Mouse (Mus musculus) heart, embryonic 14.5 days (tissue): ENCODE data around the gene Htra2. TPM values are rescaled to one million over a fixed set of nuclear protein-coding genes. Genes with fewer than 3 reads are reported as not detected.

ENCODE experiments used
- ATAC-seq: fragments of 200-750 bp; cut with Nextera tagmentation; 2 replicates; pipeline ENCODE4 v1.8.0; 2017; ENCODE audit warnings: low read depth, moderate TSS enrichment; ENCODE audit not compliant: insufficient number of reproducible peaks, insufficient read depth, low FRiP score
- H3K27ac ChIP-seq, 2 experiments: fragments of 200-500 bp in 1 of 2; fragments of 300-500 bp in 1 of 2; sonication (generic) in 1 of 2; replicated peaks in 1 of 2; 2 replicates each; pipeline ENCODE4 v1.5.1; 2012 to 2014; ENCODE audit warnings: low read depth in 2 of 2, low read length in 2 of 2, control low read depth in 1 of 2, mild to moderate bottlenecking in 1 of 2, mixed read lengths in 1 of 2; ENCODE audit not compliant: control insufficient read depth in 1 of 2, insufficient read depth in 1 of 2
- H3K27me3 ChIP-seq: fragments of 300-500 bp; sonication (generic); 2 replicates; pipeline ENCODE4 v1.6.1; 2014; ENCODE audit warnings: mild to moderate bottlenecking, low read length, control low read depth; ENCODE audit not compliant: control insufficient read depth, insufficient read depth
- H3K36me3 ChIP-seq: fragments of 300-500 bp; sonication (generic); 2 replicates; pipeline ENCODE4 v1.6.1; 2014; ENCODE audit warnings: mild to moderate bottlenecking, control low read depth, low read length, mixed read lengths; ENCODE audit not compliant: control insufficient read depth, insufficient read depth
- H3K4me1 ChIP-seq, 2 experiments: fragments of 200-500 bp in 1 of 2; fragments of 300-500 bp in 1 of 2; sonication (generic) in 1 of 2; 2 replicates each; pipeline ENCODE4 v1.6.1; 2012 to 2014; ENCODE audit warnings: low read length in 2 of 2, control low read depth in 1 of 2, mixed read lengths in 1 of 2; ENCODE audit not compliant: control insufficient read depth in 2 of 2, insufficient read depth in 2 of 2
- H3K4me2 ChIP-seq: fragments of 300-500 bp; sonication (generic); 2 replicates; pipeline ENCODE4 v1.6.1; 2014; ENCODE audit warnings: mild to moderate bottlenecking, low read length
- H3K4me3 ChIP-seq, 2 experiments: fragments of 200-500 bp in 1 of 2; fragments of 300-500 bp in 1 of 2; sonication (generic) in 1 of 2; 2 replicates each; pipeline ENCODE4 v1.5.1; 2012 to 2014; ENCODE audit warnings: low read length in 2 of 2, mild to moderate bottlenecking in 2 of 2, control low read depth in 1 of 2, low read depth in 1 of 2, moderate library complexity in 1 of 2; ENCODE audit not compliant: control insufficient read depth in 1 of 2, insufficient read depth in 1 of 2
- H3K9ac ChIP-seq: fragments of 300-500 bp; sonication (generic); 2 replicates; pipeline ENCODE4 v1.6.1; 2014; ENCODE audit warnings: mild to moderate bottlenecking, low read length
- H3K9me3 ChIP-seq: fragments of 300-500 bp; sonication (generic); 2 replicates; pipeline ENCODE4 v1.6.1; 2016; ENCODE audit warnings: low read length, control low read depth; ENCODE audit not compliant: control insufficient read depth
- WGBS: fragments of 180-500 bp; shearing (Covaris S2); extraction: QIAGEN DNeasy Blood & Tissue Kit; methylation state at CpG from one replicate; pipeline ENCODE4 v1.1.7; 2014; 5-methylcytosine and 5-hydroxymethylcytosine counted together
- polyA plus RNA-seq: library from polyadenylated mRNA; unstranded; fragments of >200 nt; fragmentation: Nextera tagmentation; extraction: Ambion mirVana; gene quantifications from 2 replicates; pipeline ENCODE4 v1.2.1, GENCODE M21; 2014

Htra2 gene
- polyA plus RNA-seq, 1 experiment from 2014 or later: 47.6 TPM

GRCm38 (mm10) chr6:83037188-83037587 lies 17.9 kb downstream of the Htra2 start:
- Histone ChIP-seq H3K4me1 (peaks cover 5 to 12% of the 10 kb centered on the region in 2 experiments; a peak in 3 of 4 replicates), H3K9me3 (no peaks in the 10 kb centered on the region), H3K9ac (no peak overlapping the region), H3K4me3 (no peak overlapping the region), H3K36me3 (no peaks in the 10 kb centered on the region), H3K4me2 (no peak overlapping the region), H3K27me3 (peaks cover 1% of the 10 kb centered on the region), H3K27ac (no peak overlapping the region)
- WGBS: 83% methylated on average over 8 of the region's 8 CpGs
- ATAC-seq: no peak

GRCm38 (mm10) chr6:83034463-83035055 lies 20.5 kb downstream of the Htra2 start:
- no peak for ATAC-seq
- WGBS: 34% methylated on average over 5 of the region's 5 CpGs
- peak overlapping the region; percentile 68 to 75 for H3K4me3 ChIP-seq
- H3K27ac ChIP-seq: no peak overlapping the region
- peak overlapping the region; percentile 83; the same call in 1 of the 2 replicates for H3K9ac ChIP-seq
- H3K9me3 ChIP-seq: no peaks in the 10 kb centered on the region
- peaks cover 17 to 19% of the 10 kb centered on the region in 2 experiments for H3K4me1 ChIP-seq
- peaks cover 12% of the 10 kb centered on the region for H3K27me3 ChIP-seq
- H3K4me2 ChIP-seq: peak overlapping the region; percentile 92
- 0 out of 2 replicates have a peak, but pooled peaks cover 4% of the 10 kb centered on the region for H3K36me3 ChIP-seq

- WGBS: under 1% methylated on average over 51 of the region's 51 CpGs
- H3K36me3 ChIP-seq: 0 out of 2 replicates have a peak, but pooled peaks cover 4% of the 10 kb centered on the region
- peaks cover 20% of the 10 kb centered on the region for H3K27me3 ChIP-seq
Measured at GRCm38 (mm10) chr6:83033249-83034185, 21.6 kb downstream of the Htra2 start, which contains the start of the genes Dok1 and Loxl3. Dok1 (minus strand) TSS chr6:83033471. Loxl3 (plus strand) TSS chr6:83034173.

GRCm38 (mm10) chr6:83032769-83033191 lies 22.3 kb downstream of the Htra2 start:
- Histone ChIP-seq H3K9ac (peak overlapping the region; percentile 83), H3K4me1 (peaks cover 15 to 19% of the 10 kb centered on the region in 2 experiments), H3K4me2 (peak overlapping the region; percentile 92), H3K27ac (peak overlapping the region in 1 of 2 experiments; percentile 77; a peak in 1 of 4 replicates), H3K9me3 (no peaks in the 10 kb centered on the region), H3K36me3 (0 out of 2 replicates have a peak, but pooled peaks cover 4% of the 10 kb centered on the region), H3K4me3 (peak overlapping the region; percentile 68 to 75), H3K27me3 (peaks cover 24% of the 10 kb centered on the region)
- no peak for ATAC-seq
- under 1% methylated on average over 31 of the region's 31 CpGs for WGBS

More at GRCm38 (mm10) chr6:83033249-83034185, 21.6 kb downstream of the Htra2 start, which contains the start of the genes Dok1 and Loxl3:
- Histone ChIP-seq H3K9ac (peak within 1 kb of the TSS; percentile 83), H3K4me2 (peak within 1 kb of the TSS; percentile 92), H3K4me3 (peak within 1 kb of the TSS; percentile 68 to 75), H3K9me3 (no peaks in the 10 kb centered on the region), H3K27ac (peak within 1 kb of the TSS; percentile 77), H3K4me1 (peaks cover 17 to 18% of the 10 kb centered on the region in 2 experiments)
- peak; percentile 79 for ATAC-seq

GRCm38 (mm10) chr6:83031921-83032590 lies 23.0 kb downstream of the Htra2 start:
- peaks cover 26% of the 10 kb centered on the region for H3K27me3 ChIP-seq
- 51% methylated on average over 18 of the region's 18 CpGs for WGBS
- ATAC-seq: no peak
- peak overlapping the region; percentile 68 to 75 for H3K4me3 ChIP-seq
- peak overlapping the region; percentile 83; the same call in 1 of the 2 replicates for H3K9ac ChIP-seq
- no peaks in the 10 kb centered on the region for H3K9me3 ChIP-seq
- H3K36me3 ChIP-seq: 0 out of 2 replicates have a peak, but pooled peaks cover 4% of the 10 kb centered on the region
- H3K4me2 ChIP-seq: peak overlapping the region; percentile 92
- H3K4me1 ChIP-seq: peaks cover 15 to 23% of the 10 kb centered on the region in 2 experiments
- H3K27ac ChIP-seq: no peak overlapping the region

GRCm38 (mm10) chr6:83031111-83031510 lies 24.0 kb downstream of the Htra2 start:
- ATAC-seq: no peak
- Histone ChIP-seq H3K4me3 (no peak overlapping the region), H3K4me1 (peaks cover 15 to 23% of the 10 kb centered on the region in 2 experiments), H3K9me3 (no peaks in the 10 kb centered on the region), H3K27ac (no peak overlapping the region), H3K9ac (no peak overlapping the region), H3K27me3 (peaks cover 27% of the 10 kb centered on the region), H3K36me3 (0 out of 2 replicates have a peak, but pooled peaks cover 4% of the 10 kb centered on the region), H3K4me2 (no peak overlapping the region)
- WGBS: 74% methylated on average over 7 of the region's 7 CpGs

GRCm38 (mm10) chr6:83029777-83030176 lies 25.3 kb downstream of the Htra2 start:
- Histone ChIP-seq H3K4me3 (no peak overlapping the region), H3K4me1 (peaks cover 15 to 23% of the 10 kb centered on the region in 2 experiments), H3K27ac (no peak overlapping the region), H3K9ac (no peak overlapping the region), H3K27me3 (peaks cover 27% of the 10 kb centered on the region), H3K36me3 (0 out of 2 replicates have a peak, but pooled peaks cover 4% of the 10 kb centered on the region), H3K4me2 (no peak overlapping the region), H3K9me3 (no peaks in the 10 kb centered on the region)
- no peak for ATAC-seq
- 45% methylated on average over 10 of the region's 10 CpGs for WGBS
